Mouse (Mus musculus) G1E (cell line): Measurements from ENCODE around the gene Ogfod2. TPM values are rescaled to one million over a fixed set of nuclear protein-coding genes. Genes with fewer than 3 reads are reported as not detected.

Source experiments
- ATAC-seq: 2 replicates; pipeline ENCODE4 v1.8.0; 2016; ENCODE audit warnings: mild to moderate bottlenecking; ENCODE audit not compliant: insufficient number of reproducible peaks, poor library complexity, low FRiP score, severe bottlenecking; ENCODE audit errors: extremely low read depth
- DNase-seq: peaks from one replicate; pipeline ENCODE4 v3.0.0; 2012; ENCODE audit warnings: low spot score
- H3K27me3 ChIP-seq: 2 replicates; pipeline ENCODE4 v1.6.1; 2012; ENCODE audit warnings: mild to moderate bottlenecking, low read length, inconsistent platforms; ENCODE audit not compliant: insufficient read depth
- H3K36me3 ChIP-seq: replicated peaks from 2 replicates; pipeline ENCODE3; 2012; ENCODE audit warnings: mild to moderate bottlenecking, inconsistent platforms
- H3K4me1 ChIP-seq: 2 replicates; pipeline ENCODE4 v1.6.1; 2012; ENCODE audit warnings: low read depth, low read length, inconsistent platforms, mixed read lengths; ENCODE audit not compliant: insufficient read depth
- H3K4me3 ChIP-seq: 2 replicates; pipeline ENCODE4 v1.5.1; 2012; ENCODE audit warnings: low read depth, mild to moderate bottlenecking, inconsistent platforms, low read length, moderate library complexity, mixed read lengths
- H3K9me3 ChIP-seq: replicated peaks from 2 replicates; pipeline ENCODE4 v1.6.1; 2012; ENCODE audit warnings: inconsistent platforms
- CTCF ChIP-seq: IDR thresholded peaks from 2 replicates; pipeline ENCODE4 v1.5.1; 2012; ENCODE audit warnings: low read depth, low read length, inconsistent platforms, mixed read lengths
- GATA1 ChIP-seq: IDR thresholded peaks from 2 replicates; pipeline ENCODE4 v1.6.1; 2012; ENCODE audit warnings: borderline replicate concordance, low read length, inconsistent platforms, mixed read lengths
- GATA2 ChIP-seq: IDR thresholded peaks from 2 replicates; pipeline ENCODE4 v1.6.1; 2012; ENCODE audit warnings: low read depth, low read length, inconsistent platforms, borderline replicate concordance
- POLR2AphosphoS5 ChIP-seq: IDR thresholded peaks from 2 replicates; pipeline ENCODE4 v1.6.1; 2012; ENCODE audit warnings: low read depth, low read length, inconsistent platforms; ENCODE audit not compliant: insufficient replicate concordance
- TAL1 ChIP-seq: conservative IDR thresholded peaks from 2 replicates; pipeline ENCODE4 v1.6.1; 2012; ENCODE audit warnings: low read depth, low read length, inconsistent platforms, mixed read lengths
- polyA plus RNA-seq: library from polyadenylated mRNA; stranded (reverse); fragments of >175 nt; gene quantifications from 2 replicates; pipeline ENCODE4 v1.2.3, GENCODE M21; 2012
- total RNA-seq, 2 experiments: library from RNA; stranded (forward) in 1 of 2; stranded (reverse) in 1 of 2; fragments of 200-1000 nt in 1 of 2; fragments of >200 nt in 1 of 2; fragmentation: Nextera tagmentation in 1 of 2; gene quantifications; 2 replicates each; pipeline ENCODE4 v1.2.3; 2014 to 2017

The Ogfod2 gene
- total and polyA plus RNA-seq, 3 experiments: 14.9 to 60.2 (median 28.1) TPM

DNA sequence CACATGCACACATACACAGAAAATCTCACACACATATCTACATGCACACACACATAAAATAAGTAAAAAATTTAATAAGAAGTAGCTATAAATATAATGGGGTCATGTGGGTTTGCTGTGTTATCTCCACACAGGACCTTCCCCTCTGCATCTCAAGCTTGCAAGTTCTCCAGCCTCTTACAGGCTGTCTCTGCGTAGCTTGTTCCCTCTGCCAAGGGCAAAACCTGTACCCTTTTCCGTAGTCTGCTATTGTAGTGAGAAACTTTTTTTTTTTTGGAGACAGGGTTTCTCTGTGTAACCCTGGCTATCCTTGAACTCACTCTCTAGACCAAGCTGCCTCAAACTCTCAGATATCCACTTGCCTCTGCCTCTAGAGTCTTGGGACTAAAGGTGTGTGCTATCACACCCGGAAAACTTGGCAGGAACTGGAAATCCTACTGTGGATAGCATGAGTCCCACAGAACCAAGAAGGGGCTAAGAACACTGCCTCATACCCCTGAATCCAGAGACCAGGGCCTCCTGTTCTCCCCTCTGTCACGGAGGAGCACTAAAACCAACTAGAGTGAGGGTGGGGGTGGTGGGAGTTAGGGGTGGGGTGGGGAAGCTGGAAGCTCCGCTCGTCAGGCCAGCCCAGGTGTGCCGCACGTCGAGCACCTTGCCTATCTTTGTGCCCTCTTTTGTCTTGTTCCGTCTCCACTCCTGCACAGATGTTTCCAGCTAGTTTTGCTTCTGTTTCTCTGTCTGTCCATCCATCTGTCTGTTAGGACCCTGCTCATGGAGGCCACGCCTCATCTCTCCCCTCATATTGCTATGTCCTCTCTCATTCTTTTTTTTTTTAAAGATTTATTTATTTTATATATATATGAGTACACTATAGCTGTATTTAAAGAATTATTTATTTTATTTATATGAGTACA lies 11.7 kb upstream of the Ogfod2 start:
- Histone ChIP-seq H3K27me3 (peaks cover 12% of the 10 kb centered on the region), H3K36me3 (no peaks in the 10 kb centered on the region), H3K4me3 (no peak overlapping the region), H3K9me3 (no peaks in the 10 kb centered on the region; the same call in 1 of the 2 replicates), H3K4me1 (peaks cover 10% of the 10 kb centered on the region)
- DNase-seq: no peak
- TF ChIP-seq GATA2 (no peak), GATA1 (no peak), TAL1 (no peak), POLR2AphosphoS5 (no peak), CTCF (no peak)
- no peak for ATAC-seq

GRCm38 (mm10) chr5:124102326-124102725 lies 9.8 kb upstream of the Ogfod2 start:
- no peak for ATAC-seq
- no peaks in the 10 kb centered on the region for H3K4me1 ChIP-seq
- H3K27me3 ChIP-seq: peaks cover 12% of the 10 kb centered on the region
- no peak for DNase-seq
- TF ChIP-seq CTCF (no peak), GATA2 (no peak), GATA1 (no peak), TAL1 (no peak), POLR2AphosphoS5 (no peak)
- no peaks in the 10 kb centered on the region for H3K36me3 ChIP-seq
- H3K4me3 ChIP-seq: no peak overlapping the region
- H3K9me3 ChIP-seq: no peaks in the 10 kb centered on the region; the same call in 1 of the 2 replicates

DNA sequence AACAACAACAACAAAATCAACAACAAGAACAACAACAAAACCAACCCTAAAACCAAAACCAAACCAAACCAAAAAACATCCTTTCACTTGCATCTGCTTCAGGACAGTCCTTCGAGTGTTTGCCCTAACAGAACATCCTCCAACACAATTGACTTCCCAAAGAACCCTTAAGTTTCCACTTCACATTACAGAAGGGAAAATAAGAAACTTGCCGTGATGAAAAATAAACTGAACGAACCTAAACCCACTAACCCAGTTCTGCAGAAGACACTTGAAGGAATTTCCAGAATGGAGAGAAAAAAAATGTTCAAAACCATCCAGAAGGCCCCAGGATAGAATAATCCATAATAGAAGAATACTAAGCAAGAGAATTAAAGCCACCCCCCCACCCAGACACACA lies 9.1 kb upstream of the Ogfod2 start:
- Histone ChIP-seq H3K9me3 (no peaks in the 10 kb centered on the region; the same call in 1 of the 2 replicates), H3K36me3 (no peaks in the 10 kb centered on the region), H3K27me3 (peaks cover 11% of the 10 kb centered on the region), H3K4me1 (no peaks in the 10 kb centered on the region), H3K4me3 (no peak overlapping the region)
- TF ChIP-seq POLR2AphosphoS5 (no peak), TAL1 (no peak), CTCF (no peak), GATA2 (no peak), GATA1 (no peak)
- ATAC-seq: no peak
- no peak for DNase-seq

- H3K9me3 ChIP-seq: no peaks in the 10 kb centered on the region; the same call in 1 of the 2 replicates
- no peak for DNase-seq
- ATAC-seq: no peak
Measured at GRCm38 (mm10) chr5:124103552-124103951, 8.5 kb upstream of the Ogfod2 start.

DNA sequence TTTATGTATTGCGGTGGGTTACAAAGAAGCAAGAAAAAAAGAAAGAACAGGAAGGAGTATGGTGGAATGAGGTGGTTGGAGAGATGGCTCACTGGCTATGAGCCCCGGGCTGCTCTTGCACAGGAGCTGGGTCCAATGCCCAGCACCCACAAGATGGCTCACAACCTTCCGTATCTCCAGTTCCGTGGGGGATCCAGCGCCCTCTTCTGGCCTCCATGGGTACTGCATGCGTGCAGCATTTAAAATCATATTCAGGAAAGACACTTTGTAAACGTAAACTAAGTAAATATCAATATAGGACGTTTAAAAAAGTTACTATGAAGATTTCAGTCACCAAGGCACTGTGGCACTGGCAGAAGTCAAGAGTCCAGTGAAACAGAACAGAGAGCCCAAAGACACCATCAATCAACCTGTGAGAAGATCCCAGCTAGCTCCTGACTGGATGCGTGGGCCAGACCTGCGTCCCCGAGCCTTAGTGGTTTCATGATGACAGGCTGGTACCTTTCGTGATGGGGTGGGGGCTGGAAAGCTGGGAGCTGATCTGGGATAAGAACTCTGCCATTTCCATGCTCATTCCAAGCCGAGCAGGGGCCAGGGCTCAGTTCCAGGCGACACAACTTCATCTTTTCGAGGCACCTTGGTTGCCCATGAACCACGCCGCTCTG lies 888 bp upstream of the Ogfod2 start:
- H3K4me1 ChIP-seq: peaks cover 42% of the 10 kb centered on the region
- TF ChIP-seq GATA2: no peak
- TF ChIP-seq CTCF: peak; percentile 92
- no peak for TF ChIP-seq POLR2AphosphoS5
- TF ChIP-seq GATA1: no peak
- no peak for TF ChIP-seq TAL1

More at GRCm38 (mm10) chr5:124103552-124103951, 8.5 kb upstream of the Ogfod2 start:
- H3K4me1 ChIP-seq: no peaks in the 10 kb centered on the region
- H3K36me3 ChIP-seq: no peaks in the 10 kb centered on the region
- peaks cover 9% of the 10 kb centered on the region for H3K27me3 ChIP-seq
- no peak overlapping the region for H3K4me3 ChIP-seq
- TF ChIP-seq CTCF (no peak), GATA2 (no peak), GATA1 (no peak), TAL1 (no peak), POLR2AphosphoS5 (no peak)

GRCm38 (mm10) chr5:124112531-124112930 lies 434 bp downstream of the Ogfod2 start:
- Histone ChIP-seq H3K4me1 (peaks cover 54% of the 10 kb centered on the region), H3K27me3 (no peaks in the 10 kb centered on the region), H3K4me3 (peak overlapping the region; percentile 91), H3K9me3 (peaks cover 4% of the 10 kb centered on the region; the same call in 1 of the 2 replicates), H3K36me3 (peaks cover 38% of the 10 kb centered on the region)
- ATAC-seq (no peak), DNase-seq (no peak)
- TF ChIP-seq TAL1 (no peak), CTCF (no peak), GATA1 (no peak), GATA2 (no peak)

More for the DNA sequence above, 888 bp upstream of the Ogfod2 start:
- ATAC-seq: no peak
- Histone ChIP-seq H3K36me3 (peaks cover 26% of the 10 kb centered on the region), H3K9me3 (peaks cover 4% of the 10 kb centered on the region; the same call in 1 of the 2 replicates), H3K4me3 (peak overlapping the region; percentile 91), H3K27me3 (no peaks in the 10 kb centered on the region)
- DNase-seq: no peak
